Mouse (Mus musculus): ENCODE measurements at regions not wholly inside any gene's neighbourhood (a gene's known extent, or its start where the extent isn't known, plus 50 kb on each side); places are given as distances from the start of the nearest gene placed in this dataset.
A peak's percentile ranks its signal among the peaks of the same experiment; 100 is the strongest.

DNA sequence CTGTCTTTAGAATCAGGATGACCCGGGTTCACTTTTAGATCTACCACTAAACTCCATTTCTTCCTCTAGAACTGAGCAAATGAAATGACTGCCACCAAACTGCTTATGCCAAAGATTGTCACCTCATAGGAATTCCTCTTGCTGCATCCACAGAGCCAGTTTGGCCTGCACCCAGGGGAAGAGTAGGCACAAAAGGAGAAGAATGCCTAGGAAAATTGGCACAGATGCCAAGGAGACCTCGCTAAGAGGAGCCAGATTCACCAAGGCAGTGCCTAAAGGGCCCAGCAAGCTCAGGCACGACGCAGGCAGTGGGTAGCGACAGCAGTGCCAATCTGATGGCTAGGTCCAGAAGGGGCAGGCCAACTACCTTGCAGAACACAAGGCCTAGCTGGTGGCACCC is 139.0 kb upstream of the Pja1 start:
- TF ChIP-seq POLR2A (IDR thresholded peaks at IDR 0.05; ENCODE audit: low read depth, low read length) (no peak), CTCF (conservative IDR thresholded peaks at IDR 0.05; ENCODE audit: insufficient read depth, insufficient read length, low read depth, low read length) (no peak)
- no peak for DNase-seq
- no peak overlapping the region for H3K4me3 ChIP-seq (ENCODE audit: insufficient read depth, low read depth, low read length)
- H3K4me1 ChIP-seq (ENCODE audit: control insufficient read depth, insufficient read depth, low read length), result peaks cover 12% of the 10 kb centered on the region; the same call in 1 of the 2 replicates
- no peaks in the 10 kb centered on the region for H3K27me3 ChIP-seq (replicated peaks; ENCODE audit: control insufficient read depth, insufficient read depth, low read length)
- H3K27ac ChIP-seq (ENCODE audit: insufficient read depth, low read depth, low read length), result no peak overlapping the region
- WGBS, result 65% methylated on average over 5 of the region's 5 CpGs
- no peaks in the 10 kb centered on the region for H3K36me3 ChIP-seq (ENCODE audit: control insufficient read depth, insufficient read depth, low read length)

- Histone ChIP-seq H3K27me3 (replicated peaks; ENCODE audit: control insufficient read depth, insufficient read depth, low read length) (no peaks in the 10 kb centered on the region), H3K4me1 (ENCODE audit: control insufficient read depth, insufficient read depth, low read length) (peaks cover 14% of the 10 kb centered on the region; the same call in 1 of the 2 replicates), H3K4me3 (ENCODE audit: insufficient read depth, low read depth, low read length) (no peak overlapping the region), H3K36me3 (ENCODE audit: control insufficient read depth, insufficient read depth, low read length) (no peaks in the 10 kb centered on the region), H3K27ac (ENCODE audit: insufficient read depth, low read depth, low read length) (no peak overlapping the region)
- no peak for TF ChIP-seq POLR2A (IDR thresholded peaks at IDR 0.05; ENCODE audit: low read depth, low read length)
- whole genome bisulfite sequencing, result 15% methylated on average over 2 of the region's 2 CpGs
- peak; percentile 82 for DNase-seq
These were observed 138.5 kb upstream of the Pja1 start for GRCm38 (mm10) chrX:99609591-99609990.

DNA sequence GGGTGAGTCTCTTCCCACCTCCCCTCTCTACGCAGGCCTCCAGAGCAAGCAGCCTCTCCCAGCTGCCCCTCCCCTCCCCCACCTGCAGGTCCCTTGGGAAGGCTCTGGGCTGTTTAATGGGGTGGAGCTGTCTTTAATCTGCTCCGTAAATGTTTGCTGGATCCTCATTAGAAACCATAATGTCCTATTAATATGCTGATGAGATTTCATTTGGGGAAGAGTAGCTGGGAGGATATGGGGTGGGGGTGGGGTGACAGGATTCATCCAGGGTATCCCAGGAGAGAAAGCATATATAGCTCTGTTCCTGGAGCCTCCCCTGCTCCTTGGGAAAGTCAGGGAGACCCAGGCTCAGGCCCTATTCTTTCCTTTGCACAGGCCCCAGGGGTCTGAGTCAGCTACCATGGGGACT is 137.2 kb upstream of the Pja1 start:
- H3K27me3 ChIP-seq (replicated peaks; ENCODE audit: control insufficient read depth, insufficient read depth, low read length), result no peaks in the 10 kb centered on the region
- WGBS, result 54% methylated on average over 2 of the region's 2 CpGs
- DNase-seq, result no peak

DNA sequence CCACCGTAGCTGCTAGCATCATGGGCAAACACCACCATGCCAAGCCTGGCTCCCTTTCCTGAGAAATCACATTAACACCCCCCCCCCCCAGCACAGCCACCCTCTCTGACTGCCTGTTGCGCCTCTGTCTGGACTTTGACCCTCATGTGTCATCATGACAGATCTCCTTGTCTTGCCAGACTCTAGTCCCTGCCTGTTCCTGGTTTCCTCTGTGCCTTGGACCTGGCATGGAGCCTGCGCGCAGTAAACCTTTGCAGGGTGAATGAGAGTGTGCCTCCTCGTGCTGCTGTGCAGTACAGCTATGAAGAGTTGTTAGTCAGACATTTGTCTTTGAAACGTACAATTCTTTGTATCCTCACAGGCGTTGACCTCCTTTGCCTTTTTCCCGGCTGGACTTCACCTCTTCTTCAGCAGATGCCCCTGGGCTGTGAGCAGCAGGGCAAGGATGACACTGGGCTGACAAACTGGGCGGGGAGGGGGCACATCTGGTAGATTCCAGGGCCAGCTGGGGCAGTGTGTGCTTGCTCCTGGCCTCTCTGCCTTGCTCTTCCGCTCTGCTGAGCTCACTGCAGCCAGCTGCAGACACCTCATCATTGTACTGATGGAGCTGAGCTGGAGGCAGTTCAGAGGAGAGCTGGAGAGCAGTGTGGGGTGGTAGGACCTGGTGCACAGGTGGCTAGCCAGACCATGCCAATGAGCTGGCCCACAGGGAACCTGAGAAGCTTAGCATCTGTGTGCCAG is 134.2 kb upstream of the Pja1 start:
- Histone ChIP-seq H3K27me3 (replicated peaks; ENCODE audit: control insufficient read depth, insufficient read depth, low read length) (no peaks in the 10 kb centered on the region), H3K4me1 (ENCODE audit: control insufficient read depth, insufficient read depth, low read length) (peaks cover 26% of the 10 kb centered on the region), H3K36me3 (ENCODE audit: control insufficient read depth, insufficient read depth, low read length) (no peaks in the 10 kb centered on the region), H3K4me3 (ENCODE audit: insufficient read depth, low read depth, low read length) (no peak overlapping the region), H3K27ac (ENCODE audit: insufficient read depth, low read depth, low read length) (no peak overlapping the region)
- 30% methylated on average over 10 of the region's 10 CpGs for WGBS
- TF ChIP-seq CTCF (conservative IDR thresholded peaks at IDR 0.05; ENCODE audit: insufficient read depth, insufficient read length, low read depth, low read length), result no peak
- no peak for TF ChIP-seq POLR2A (IDR thresholded peaks at IDR 0.05; ENCODE audit: low read depth, low read length)
- DNase-seq, result peak; percentile 83

More for the DNA sequence above, 137.2 kb upstream of the Pja1 start:
- peaks cover 17% of the 10 kb centered on the region; the same call in 1 of the 2 replicates for H3K4me1 ChIP-seq (ENCODE audit: control insufficient read depth, insufficient read depth, low read length)
- H3K27ac ChIP-seq (ENCODE audit: insufficient read depth, low read depth, low read length), result no peak overlapping the region
- H3K4me3 ChIP-seq (ENCODE audit: insufficient read depth, low read depth, low read length), result no peak overlapping the region
- no peaks in the 10 kb centered on the region for H3K36me3 ChIP-seq (ENCODE audit: control insufficient read depth, insufficient read depth, low read length)
- no peak for TF ChIP-seq POLR2A (IDR thresholded peaks at IDR 0.05; ENCODE audit: low read depth, low read length)
- TF ChIP-seq CTCF (conservative IDR thresholded peaks at IDR 0.05; ENCODE audit: insufficient read depth, insufficient read length, low read depth, low read length), result no peak

DNA sequence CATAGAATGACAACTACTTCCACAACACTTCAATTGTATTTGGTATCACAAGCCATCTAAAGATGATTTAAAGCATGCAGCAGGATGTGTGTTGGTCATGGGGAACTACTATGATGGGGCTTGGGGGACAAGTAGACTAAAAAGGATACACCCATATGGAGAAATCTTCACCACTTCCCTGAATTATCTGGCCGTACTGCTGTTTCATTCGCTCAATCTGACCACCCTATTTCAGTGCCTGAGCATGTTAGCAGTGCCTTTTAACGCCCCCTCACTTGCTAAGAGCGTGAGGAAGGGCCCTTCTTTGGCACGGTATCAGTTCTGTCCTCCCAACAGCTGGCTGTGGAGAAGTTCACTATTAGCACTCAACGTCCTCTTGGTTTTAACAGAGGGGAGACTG is 132.6 kb upstream of the Pja1 start:
- H3K4me1 ChIP-seq (ENCODE audit: control insufficient read depth, insufficient read depth, low read length), result peaks cover 22% of the 10 kb centered on the region
- no peaks in the 10 kb centered on the region for H3K27me3 ChIP-seq (replicated peaks; ENCODE audit: control insufficient read depth, insufficient read depth, low read length)
- no peak for DNase-seq
- TF ChIP-seq POLR2A (IDR thresholded peaks at IDR 0.05; ENCODE audit: low read depth, low read length) (no peak), CTCF (conservative IDR thresholded peaks at IDR 0.05; ENCODE audit: insufficient read depth, insufficient read length, low read depth, low read length) (no peak)
- H3K36me3 ChIP-seq (ENCODE audit: control insufficient read depth, insufficient read depth, low read length), result no peaks in the 10 kb centered on the region
- no peak overlapping the region for H3K27ac ChIP-seq (ENCODE audit: insufficient read depth, low read depth, low read length)
- WGBS, result 73% methylated on average over 6 of the region's 6 CpGs
- no peak overlapping the region for H3K4me3 ChIP-seq (ENCODE audit: insufficient read depth, low read depth, low read length)

- peak overlapping the region; percentile 29; the same call in 1 of the 2 replicates for H3K27ac ChIP-seq (ENCODE audit: insufficient read depth, low read depth, low read length)
- no peaks in the 10 kb centered on the region for H3K36me3 ChIP-seq (ENCODE audit: control insufficient read depth, insufficient read depth, low read length)
- DNase-seq, result peak; percentile 43
- H3K27me3 ChIP-seq (replicated peaks; ENCODE audit: control insufficient read depth, insufficient read depth, low read length), result no peaks in the 10 kb centered on the region
- WGBS, result 48% methylated on average over 12 of the region's 12 CpGs
- TF ChIP-seq CTCF (conservative IDR thresholded peaks at IDR 0.05; ENCODE audit: insufficient read depth, insufficient read length, low read depth, low read length) (no peak), POLR2A (IDR thresholded peaks at IDR 0.05; ENCODE audit: low read depth, low read length) (no peak)
- no peak overlapping the region for H3K4me3 ChIP-seq (ENCODE audit: insufficient read depth, low read depth, low read length)
- H3K4me1 ChIP-seq (ENCODE audit: control insufficient read depth, insufficient read depth, low read length), result peaks cover 21% of the 10 kb centered on the region
These were observed 131.3 kb upstream of the Pja1 start for GRCm38 (mm10) chrX:99602268-99602885.

- no peak overlapping the region for H3K4me3 ChIP-seq (ENCODE audit: insufficient read depth, low read depth, low read length)
- TF ChIP-seq CTCF (conservative IDR thresholded peaks at IDR 0.05; ENCODE audit: insufficient read depth, insufficient read length, low read depth, low read length) (no peak), POLR2A (IDR thresholded peaks at IDR 0.05; ENCODE audit: low read depth, low read length) (no peak)
- no peaks in the 10 kb centered on the region for H3K27me3 ChIP-seq (replicated peaks; ENCODE audit: control insufficient read depth, insufficient read depth, low read length)
- no peak overlapping the region for H3K27ac ChIP-seq (ENCODE audit: insufficient read depth, low read depth, low read length)
- H3K36me3 ChIP-seq (ENCODE audit: control insufficient read depth, insufficient read depth, low read length), result no peaks in the 10 kb centered on the region
- H3K4me1 ChIP-seq (ENCODE audit: control insufficient read depth, insufficient read depth, low read length), result no peaks in the 10 kb centered on the region
- 83% methylated on average over 6 of the region's 6 CpGs for whole genome bisulfite sequencing
- DNase-seq, result no peak
These were observed 124.4 kb upstream of the Pja1 start for GRCm38 (mm10) chrX:99595493-99595892.
